Mouse (Mus musculus): Measurements from ENCODE around the gene 6430531B16Rik. TPM values are rescaled to one million over a fixed set of nuclear protein-coding genes. Genes with fewer than 3 reads are reported as not detected.

6430531B16Rik gene
- total and polyA plus RNA-seq, 3 experiments, result 0.13 TPM; not detected in 2

DNA sequence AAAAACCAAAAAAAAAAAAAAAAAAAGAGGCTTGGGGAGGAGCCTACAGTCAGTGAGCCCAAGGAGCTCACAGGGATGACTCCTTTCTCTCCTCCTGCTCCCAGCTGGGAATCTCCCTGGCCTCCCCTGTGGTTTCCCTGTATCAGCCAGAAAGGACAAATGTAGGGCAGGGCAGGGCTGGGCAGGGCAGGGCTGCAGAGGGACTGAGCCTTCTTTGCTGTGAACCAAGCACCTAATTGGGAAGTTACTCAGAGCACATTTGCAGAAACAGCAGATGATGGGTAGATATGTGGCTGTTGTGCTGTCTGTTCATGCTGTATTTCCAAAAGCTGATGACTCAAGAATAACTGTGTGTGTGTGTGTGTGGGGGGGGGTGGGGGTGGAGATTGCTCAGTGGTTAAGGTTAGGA, 5.6 kb downstream of the 6430531B16Rik start:
- TF ChIP-seq UBTF (IDR thresholded peaks at IDR 0.05; ENCODE audit: borderline replicate concordance, insufficient read depth, low read depth, low read length) (0 out of 2 replicates have a peak, but pooled peaks have one; percentile 80), MEF2A (IDR thresholded peaks at IDR 0.05; ENCODE audit: extremely low read depth, insufficient replicate concordance, low read depth, low read length, poor library complexity, severe bottlenecking) (no peak), HCFC1 (IDR thresholded peaks at IDR 0.05; ENCODE audit: low read depth, low read length) (no peak), KAT2A (conservative IDR thresholded peaks at IDR 0.05; ENCODE audit: low read depth, low read length) (no peak), TBP (IDR thresholded peaks at IDR 0.05; ENCODE audit: low read depth, low read length) (peak; percentile 96), CTCF (IDR thresholded peaks at IDR 0.05 in 2 of 3, conservative IDR thresholded peaks at IDR 0.05 in 1 of 3; ENCODE audit: control insufficient read depth in 1 of 3, insufficient read depth in 1 of 3, low read depth in 2 of 3, low read length in 3 of 3, poor library complexity in 1 of 3, severe bottlenecking in 1 of 3) (no peak), JUND (IDR thresholded peaks at IDR 0.05; ENCODE audit: low read depth, low read length) (no peak), MYC (IDR thresholded peaks at IDR 0.05; ENCODE audit: low read depth, low read length) (no peak), CHD2 (IDR thresholded peaks at IDR 0.05; ENCODE audit: low read length) (no peak), GABPA (IDR thresholded peaks at IDR 0.05; ENCODE audit: low read depth, low read length) (no peak), TAL1 (IDR thresholded peaks at IDR 0.05; ENCODE audit: low read length) (no peak), ZMIZ1 (IDR thresholded peaks at IDR 0.05; ENCODE audit: low read depth, low read length) (no peak), MXI1 (IDR thresholded peaks at IDR 0.05; ENCODE audit: low read depth, low read length) (no peak), POLR2A (IDR thresholded peaks at IDR 0.05; ENCODE audit: control insufficient read depth in 1 of 2, insufficient read depth in 1 of 2, low read depth in 1 of 2, low read length in 2 of 2, poor library complexity in 1 of 2) (no peak), RAD21 (IDR thresholded peaks at IDR 0.05; ENCODE audit: low read depth, low read length) (no peak), USF1 (IDR thresholded peaks at IDR 0.05; ENCODE audit: low read depth, low read length) (no peak), EP300 (IDR thresholded peaks at IDR 0.05; ENCODE audit: low read depth in 1 of 2, low read length in 2 of 2) (no peak), E2F4 (IDR thresholded peaks at IDR 0.05; ENCODE audit: borderline replicate concordance, low read depth, low read length) (no peak), CHD1 (IDR thresholded peaks at IDR 0.05; ENCODE audit: low read depth, low read length) (no peak), SMC3 (IDR thresholded peaks at IDR 0.05; ENCODE audit: low read depth, low read length) (no peak), MAZ (IDR thresholded peaks at IDR 0.05; ENCODE audit: low read depth, low read length) (no peak), POLR2AphosphoS5 (IDR thresholded peaks at IDR 0.05; ENCODE audit: borderline replicate concordance, low read depth, low read length) (no peak), ETS1 (IDR thresholded peaks at IDR 0.05; ENCODE audit: low read depth, low read length) (no peak), GATA1 (IDR thresholded peaks at IDR 0.05; ENCODE audit: low read depth, low read length) (0 out of 2 replicates have a peak, but pooled peaks have one; percentile 12), NELFE (IDR thresholded peaks at IDR 0.05; ENCODE audit: low read depth, low read length) (no peak), ZNF384 (IDR thresholded peaks at IDR 0.05; ENCODE audit: low read depth, low read length) (peak; percentile 62; the same call in 1 of the 2 replicates), USF2 (IDR thresholded peaks at IDR 0.05; ENCODE audit: borderline replicate concordance in 1 of 2, insufficient read depth in 1 of 2, low read depth in 1 of 2, low read length in 2 of 2) (no peak), MAFK (IDR thresholded peaks at IDR 0.05; ENCODE audit: borderline replicate concordance, low read depth, low read length) (no peak)
- Histone ChIP-seq H3K9ac (ENCODE audit: control insufficient read depth, low read depth, low read length, poor library complexity, severe bottlenecking) (no peak overlapping the region), H3K4me3 (ENCODE audit: control insufficient read depth in 1 of 2, insufficient read depth in 1 of 2, low read depth in 2 of 2, low read length in 2 of 2) (no peak overlapping the region), H3K27ac (ENCODE audit: control insufficient read depth, low read depth, low read length) (peak overlapping the region; percentile 64; the same call in 1 of the 2 replicates), H3K36me3 (ENCODE audit: control insufficient read depth in 1 of 2, insufficient read depth in 2 of 2, low read length in 2 of 2) (peaks cover 0 to 14% of the 10 kb centered on the region in 2 experiments; a peak in 2 of 4 replicates), H3K27me3 (ENCODE audit: control insufficient read depth in 1 of 2, insufficient read depth in 2 of 2, low read length in 2 of 2) (no peaks in the 10 kb centered on the region), H3K9me3 (replicated peaks; ENCODE audit: insufficient read depth, low read length) (no peaks in the 10 kb centered on the region), H3K4me1 (ENCODE audit: control insufficient read depth in 1 of 2, insufficient read depth in 2 of 2, low read length in 2 of 2) (peaks cover 0 to 29% of the 10 kb centered on the region in 2 experiments; a peak in 3 of 4 replicates), H3K79me2 (ENCODE audit: control insufficient read depth, insufficient read depth, low read length, poor library complexity) (no peaks in the 10 kb centered on the region)
- DNase-seq (ENCODE audit: low read depth, low spot score), result peak; percentile 79
